Mouse (Mus musculus) limb, embryonic 12.5 days (tissue): ENCODE measurements around the gene Celf2. TPM values are rescaled to one million over a fixed set of nuclear protein-coding genes. Genes with fewer than 3 reads are reported as not detected.

Experiments used
- ATAC-seq: fragments of 200-750 bp; cut with Nextera tagmentation; 2 replicates; pipeline ENCODE4 v1.8.0; 2017; ENCODE audit warnings: low read depth, moderate TSS enrichment; ENCODE audit not compliant: insufficient number of reproducible peaks, insufficient read depth, low FRiP score, low TSS enrichment
- H3K27ac ChIP-seq: fragments of 300-500 bp; sonication (generic); 2 replicates; pipeline ENCODE4 v1.5.1; 2016; ENCODE audit warnings: mild to moderate bottlenecking, moderate library complexity
- H3K27me3 ChIP-seq: fragments of 300-500 bp; sonication (generic); 2 replicates; pipeline ENCODE4 v1.6.1; 2016; ENCODE audit warnings: mild to moderate bottlenecking, moderate library complexity
- H3K36me3 ChIP-seq: fragments of 300-500 bp; sonication (generic); 2 replicates; pipeline ENCODE4 v1.6.1; 2016; ENCODE audit warnings: mild to moderate bottlenecking, moderate library complexity
- H3K4me1 ChIP-seq: fragments of 300-500 bp; sonication (generic); replicated peaks from 2 replicates; pipeline ENCODE4 v1.6.1; 2016
- H3K4me2 ChIP-seq: fragments of 300-500 bp; sonication (generic); 2 replicates; pipeline ENCODE4 v1.6.1; 2016; ENCODE audit warnings: mild to moderate bottlenecking, moderate library complexity
- H3K4me3 ChIP-seq: fragments of 300-500 bp; sonication (generic); replicated peaks from 2 replicates; pipeline ENCODE4 v1.5.1; 2016; ENCODE audit warnings: mild to moderate bottlenecking
- H3K9ac ChIP-seq: fragments of 300-500 bp; sonication (generic); replicated peaks from 2 replicates; pipeline ENCODE4 v1.6.1; 2016; ENCODE audit warnings: mild to moderate bottlenecking, moderate library complexity
- H3K9me3 ChIP-seq: fragments of 300-500 bp; sonication (generic); 2 replicates; pipeline ENCODE4 v1.6.1; 2016; ENCODE audit warnings: mild to moderate bottlenecking, moderate library complexity
- WGBS: fragments of 180-500 bp; shearing (Covaris S2); methylation state at CpG from one replicate; pipeline ENCODE4 v1.1.7; 2016; 5-methylcytosine and 5-hydroxymethylcytosine counted together
- polyA plus RNA-seq: library from polyadenylated mRNA; unstranded; fragments of >200 nt; fragmentation: Nextera tagmentation; extraction: Ambion mirVana; gene quantifications from 2 replicates; pipeline ENCODE4 v1.2.1, GENCODE M21; 2016

The Celf2 gene
- polyA plus RNA-seq, 1 experiment from 2014 or later = 35.6 TPM

GRCm38 (mm10) chr2:6721460-6722401 is 787.6 kb downstream of the Celf2 start:
- peak overlapping the region; percentile 89 for H3K4me2 ChIP-seq
- H3K36me3 ChIP-seq = no peaks in the 10 kb centered on the region
- WGBS = 4% methylated on average over 17 of the region's 17 CpGs
- H3K27ac ChIP-seq = peak overlapping the region; percentile 66
- H3K9me3 ChIP-seq = no peaks in the 10 kb centered on the region
- peak overlapping the region; percentile 42 for H3K4me3 ChIP-seq
- peak overlapping the region; percentile 56 for H3K9ac ChIP-seq
- ATAC-seq = peak; percentile 75
- H3K4me1 ChIP-seq = peaks cover 27% of the 10 kb centered on the region
- no peaks in the 10 kb centered on the region for H3K27me3 ChIP-seq

- Histone ChIP-seq H3K4me3 (peak overlapping the region; percentile 42), H3K27me3 (no peaks in the 10 kb centered on the region), H3K9me3 (no peaks in the 10 kb centered on the region), H3K4me1 (peaks cover 27% of the 10 kb centered on the region), H3K36me3 (no peaks in the 10 kb centered on the region), H3K27ac (peak overlapping the region; percentile 66), H3K9ac (peak overlapping the region; percentile 56), H3K4me2 (peak overlapping the region; percentile 89)
- ATAC-seq = peak; percentile 87
- WGBS = 10% methylated on average over 11 of the region's 11 CpGs
These were observed 788.5 kb downstream of the Celf2 start for GRCm38 (mm10) chr2:6720753-6721459.

- no peaks in the 10 kb centered on the region for H3K27me3 ChIP-seq
- H3K27ac ChIP-seq = no peak overlapping the region
- H3K4me1 ChIP-seq = peaks cover 27% of the 10 kb centered on the region
- no peak overlapping the region for H3K4me2 ChIP-seq
- H3K4me3 ChIP-seq = no peak overlapping the region
- no peak overlapping the region for H3K9ac ChIP-seq
- H3K9me3 ChIP-seq = no peaks in the 10 kb centered on the region
- no peaks in the 10 kb centered on the region for H3K36me3 ChIP-seq
- no peak for ATAC-seq
These were observed 790.5 kb downstream of the Celf2 start for GRCm38 (mm10) chr2:6718864-6719263.

- Histone ChIP-seq H3K9ac (no peak overlapping the region), H3K9me3 (no peaks in the 10 kb centered on the region), H3K36me3 (no peaks in the 10 kb centered on the region), H3K27ac (no peak overlapping the region), H3K4me3 (no peak overlapping the region), H3K4me2 (no peak overlapping the region), H3K4me1 (peaks cover 27% of the 10 kb centered on the region), H3K27me3 (no peaks in the 10 kb centered on the region)
- no peak for ATAC-seq
- 56% methylated on average over 3 of the region's 3 CpGs for WGBS
These were observed 791.4 kb downstream of the Celf2 start for GRCm38 (mm10) chr2:6717953-6718352.

- no peak overlapping the region for H3K4me3 ChIP-seq
- ATAC-seq = no peak
- 90% methylated on average over 3 of the region's 3 CpGs for WGBS
- no peak overlapping the region for H3K4me2 ChIP-seq
- no peak overlapping the region for H3K9ac ChIP-seq
- no peaks in the 10 kb centered on the region for H3K27me3 ChIP-seq
- H3K27ac ChIP-seq = no peak overlapping the region
- H3K4me1 ChIP-seq = peaks cover 3% of the 10 kb centered on the region
- no peaks in the 10 kb centered on the region for H3K9me3 ChIP-seq
- H3K36me3 ChIP-seq = no peaks in the 10 kb centered on the region
These were observed 793.8 kb downstream of the Celf2 start for GRCm38 (mm10) chr2:6715562-6715961.

GRCm38 (mm10) chr2:6713529-6713928 is 795.8 kb downstream of the Celf2 start:
- Histone ChIP-seq H3K9me3 (no peaks in the 10 kb centered on the region), H3K4me1 (no peaks in the 10 kb centered on the region), H3K36me3 (no peaks in the 10 kb centered on the region), H3K27me3 (no peaks in the 10 kb centered on the region), H3K4me3 (no peak overlapping the region), H3K9ac (no peak overlapping the region), H3K4me2 (no peak overlapping the region), H3K27ac (no peak overlapping the region)
- no peak for ATAC-seq
- 88% methylated on average over 6 of the region's 6 CpGs for WGBS

GRCm38 (mm10) chr2:6710687-6711430 is 798.5 kb downstream of the Celf2 start:
- Histone ChIP-seq H3K9me3 (no peaks in the 10 kb centered on the region), H3K4me1 (peaks cover 15% of the 10 kb centered on the region), H3K27ac (no peak overlapping the region), H3K27me3 (no peaks in the 10 kb centered on the region; the same call in 1 of the 2 replicates), H3K4me3 (no peak overlapping the region), H3K4me2 (no peak overlapping the region), H3K36me3 (no peaks in the 10 kb centered on the region), H3K9ac (no peak overlapping the region)
- WGBS = 88% methylated on average over 7 of the region's 7 CpGs
- ATAC-seq = no peak

GRCm38 (mm10) chr2:6707959-6708519 is 801.3 kb downstream of the Celf2 start:
- no peak for ATAC-seq
- H3K4me2 ChIP-seq = no peak overlapping the region
- no peaks in the 10 kb centered on the region for H3K9me3 ChIP-seq
- peaks cover 20% of the 10 kb centered on the region for H3K4me1 ChIP-seq
- H3K4me3 ChIP-seq = no peak overlapping the region
- H3K27me3 ChIP-seq = no peaks in the 10 kb centered on the region; the same call in 1 of the 2 replicates
- H3K27ac ChIP-seq = no peak overlapping the region
- H3K36me3 ChIP-seq = no peaks in the 10 kb centered on the region
- WGBS = 25% methylated on average over 5 of the region's 5 CpGs
- H3K9ac ChIP-seq = no peak overlapping the region

- Histone ChIP-seq H3K4me3 (no peak overlapping the region), H3K9ac (no peak overlapping the region), H3K4me1 (peaks cover 20% of the 10 kb centered on the region), H3K27me3 (no peaks in the 10 kb centered on the region; the same call in 1 of the 2 replicates), H3K9me3 (no peaks in the 10 kb centered on the region), H3K36me3 (no peaks in the 10 kb centered on the region), H3K27ac (no peak overlapping the region), H3K4me2 (no peak overlapping the region)
- ATAC-seq = no peak
- WGBS = 20% methylated on average over 2 of the region's 2 CpGs
These were observed 802.1 kb downstream of the Celf2 start for GRCm38 (mm10) chr2:6707276-6707675.

GRCm38 (mm10) chr2:6705929-6706739 is 803.2 kb downstream of the Celf2 start:
- Histone ChIP-seq H3K4me3 (no peak overlapping the region), H3K9me3 (no peaks in the 10 kb centered on the region), H3K9ac (no peak overlapping the region), H3K36me3 (no peaks in the 10 kb centered on the region), H3K27ac (no peak overlapping the region), H3K4me1 (peaks cover 20% of the 10 kb centered on the region), H3K27me3 (no peaks in the 10 kb centered on the region; the same call in 1 of the 2 replicates), H3K4me2 (no peak overlapping the region)
- no peak for ATAC-seq
- WGBS = 57% methylated on average over 11 of the region's 11 CpGs
